Mouse (Mus musculus) kidney, adult 2 months (tissue): ENCODE measurements at regions not wholly inside any gene's neighbourhood (a gene's known extent, or its start where the extent isn't known, plus 50 kb on each side); places are given as distances from the start of the nearest gene placed in this dataset.
A peak's percentile ranks its signal among the peaks of the same experiment; 100 is the strongest.

Source experiments
- DNase-seq: peaks from one replicate; pipeline ENCODE4 v3.0.0; 2021
- H3K27ac ChIP-seq: fragments of 200-500 bp; 2 replicates; pipeline ENCODE4 v1.5.1; 2012; ENCODE audit warnings: low read depth, low read length, control low read depth, inconsistent platforms; ENCODE audit not compliant: insufficient read depth
- H3K27me3 ChIP-seq: fragments of 200-500 bp; replicated peaks from 2 replicates; pipeline ENCODE4 v1.6.1; 2012; ENCODE audit warnings: mild to moderate bottlenecking, moderate library complexity, low read length, inconsistent platforms; ENCODE audit not compliant: control insufficient read depth, insufficient read depth
- H3K36me3 ChIP-seq: fragments of 200-500 bp; 2 replicates; pipeline ENCODE4 v1.6.1; 2012; ENCODE audit warnings: mild to moderate bottlenecking, moderate library complexity, low read length, inconsistent platforms; ENCODE audit not compliant: control insufficient read depth, insufficient read depth
- H3K4me1 ChIP-seq: fragments of 200-500 bp; 2 replicates; pipeline ENCODE4 v1.6.1; 2011; ENCODE audit warnings: low read length; ENCODE audit not compliant: control insufficient read depth, insufficient read depth
- H3K4me3 ChIP-seq: fragments of 200-500 bp; 2 replicates; pipeline ENCODE4 v1.5.1; 2011; ENCODE audit warnings: mild to moderate bottlenecking, low read depth, low read length, control low read depth; ENCODE audit not compliant: insufficient read depth
- CTCF ChIP-seq: fragments of 200-500 bp; conservative IDR thresholded peaks from 2 replicates; pipeline ENCODE4 v1.5.1; 2011; ENCODE audit warnings: low read depth, mild to moderate bottlenecking, control low read depth, low read length, moderate library complexity, mixed read lengths; ENCODE audit not compliant: insufficient read depth, insufficient read length
- POLR2A ChIP-seq: fragments of 200-500 bp; IDR thresholded peaks from one replicate; pipeline ENCODE4 v1.6.1; 2011; ENCODE audit warnings: low read depth, low read length, control low read depth
- WGBS: fragments of 180-500 bp; shearing (Covaris S2); methylation state at CpG from one replicate; pipeline ENCODE4 v1.1.7; 2018; 5-methylcytosine and 5-hydroxymethylcytosine counted together

- Histone ChIP-seq H3K27me3 (no peaks in the 10 kb centered on the region), H3K27ac (no peak overlapping the region), H3K36me3 (no peaks in the 10 kb centered on the region), H3K4me3 (no peak overlapping the region), H3K4me1 (no peaks in the 10 kb centered on the region)
- no peak for DNase-seq
- 95% methylated on average over 10 of the region's 10 CpGs for WGBS
- TF ChIP-seq CTCF (no peak), POLR2A (no peak)
Observed at GRCm38 (mm10) chr17:50421476-50421875, 87.7 kb upstream of the Plcl2 start.

GRCm38 (mm10) chr17:50425110-50425509 lies 84.1 kb upstream of the Plcl2 start:
- H3K27me3 ChIP-seq, result no peaks in the 10 kb centered on the region
- no peaks in the 10 kb centered on the region for H3K4me1 ChIP-seq
- H3K4me3 ChIP-seq, result no peak overlapping the region
- 89% methylated on average over 3 of the region's 3 CpGs for WGBS
- H3K27ac ChIP-seq, result no peak overlapping the region
- TF ChIP-seq POLR2A (no peak), CTCF (no peak)
- H3K36me3 ChIP-seq, result no peaks in the 10 kb centered on the region
- no peak for DNase-seq

GRCm38 (mm10) chr17:50425531-50425930 lies 83.7 kb upstream of the Plcl2 start:
- no peaks in the 10 kb centered on the region for H3K4me1 ChIP-seq
- WGBS, result 85% methylated on average over 4 of the region's 4 CpGs
- H3K27me3 ChIP-seq, result no peaks in the 10 kb centered on the region
- DNase-seq, result no peak
- no peak overlapping the region for H3K4me3 ChIP-seq
- H3K27ac ChIP-seq, result no peak overlapping the region
- H3K36me3 ChIP-seq, result no peaks in the 10 kb centered on the region
- TF ChIP-seq CTCF (no peak), POLR2A (no peak)

- DNase-seq, result no peak
- 75% methylated on average over 7 of the region's 7 CpGs for WGBS
- H3K27me3 ChIP-seq, result no peaks in the 10 kb centered on the region
- H3K4me1 ChIP-seq, result no peaks in the 10 kb centered on the region
- TF ChIP-seq CTCF, result no peak
- TF ChIP-seq POLR2A, result no peak
- H3K36me3 ChIP-seq, result no peaks in the 10 kb centered on the region
- no peak overlapping the region for H3K4me3 ChIP-seq
- H3K27ac ChIP-seq, result no peak overlapping the region
Observed at GRCm38 (mm10) chr17:50426146-50426545, 83.1 kb upstream of the Plcl2 start.

GRCm38 (mm10) chr17:50427331-50428003 lies 81.7 kb upstream of the Plcl2 start:
- Histone ChIP-seq H3K36me3 (no peaks in the 10 kb centered on the region), H3K4me1 (no peaks in the 10 kb centered on the region), H3K27me3 (no peaks in the 10 kb centered on the region), H3K4me3 (no peak overlapping the region), H3K27ac (no peak overlapping the region)
- no peak for TF ChIP-seq CTCF
- no peak for TF ChIP-seq POLR2A
- 35% methylated on average over 10 of the region's 10 CpGs for WGBS
- DNase-seq, result no peak

GRCm38 (mm10) chr17:50428004-50428560 lies 81.1 kb upstream of the Plcl2 start:
- DNase-seq, result no peak
- no peaks in the 10 kb centered on the region for H3K4me1 ChIP-seq
- TF ChIP-seq CTCF (no peak), POLR2A (no peak)
- 68% methylated on average over 5 of the region's 5 CpGs for WGBS
- no peak overlapping the region for H3K4me3 ChIP-seq
- no peaks in the 10 kb centered on the region for H3K36me3 ChIP-seq
- no peak overlapping the region for H3K27ac ChIP-seq
- H3K27me3 ChIP-seq, result no peaks in the 10 kb centered on the region

- Histone ChIP-seq H3K36me3 (no peaks in the 10 kb centered on the region), H3K4me3 (no peak overlapping the region), H3K27ac (no peak overlapping the region), H3K4me1 (no peaks in the 10 kb centered on the region), H3K27me3 (no peaks in the 10 kb centered on the region)
- no peak for TF ChIP-seq CTCF
- no peak for TF ChIP-seq POLR2A
- no peak for DNase-seq
- WGBS, result 81% methylated on average over 6 of the region's 6 CpGs
Observed at GRCm38 (mm10) chr17:50432559-50432958, 76.6 kb upstream of the Plcl2 start.

GRCm38 (mm10) chr17:50438960-50439359 lies 70.2 kb upstream of the Plcl2 start:
- no peaks in the 10 kb centered on the region for H3K27me3 ChIP-seq
- H3K36me3 ChIP-seq, result no peaks in the 10 kb centered on the region
- no peak overlapping the region for H3K4me3 ChIP-seq
- 78% methylated on average over 5 of the region's 5 CpGs for WGBS
- no peak for TF ChIP-seq POLR2A
- no peak for TF ChIP-seq CTCF
- DNase-seq, result no peak
- 0 out of 2 replicates have a peak overlapping the region, but pooled peaks have one; percentile 4 for H3K27ac ChIP-seq
- H3K4me1 ChIP-seq, result no peaks in the 10 kb centered on the region
